Mouse (Mus musculus) lung, embryonic 15.5 days (tissue): Measurements from ENCODE around the gene Nek7. TPM values are rescaled to one million over a fixed set of nuclear protein-coding genes. Genes with fewer than 3 reads are reported as not detected.
A peak's percentile ranks its signal among the peaks of the same experiment; 100 is the strongest.

ENCODE experiments used
- ATAC-seq: fragments of 200-750 bp; cut with Nextera tagmentation; 2 replicates; pipeline ENCODE4 v1.8.0; 2017; ENCODE audit warnings: moderate number of reproducible peaks, borderline replicate concordance; ENCODE audit not compliant: low FRiP score, low TSS enrichment; ENCODE audit errors: extremely low read depth
- H3K27ac ChIP-seq: fragments of 300-500 bp; sonication (generic); 2 replicates; pipeline ENCODE4 v1.5.1; 2015; ENCODE audit warnings: moderate library complexity, mild to moderate bottlenecking, inconsistent platforms
- H3K27me3 ChIP-seq: fragments of 300-500 bp; sonication (generic); 2 replicates; pipeline ENCODE4 v1.6.1; 2015; ENCODE audit warnings: inconsistent platforms
- H3K36me3 ChIP-seq: fragments of 300-500 bp; sonication (generic); 2 replicates; pipeline ENCODE4 v1.6.1; 2015; ENCODE audit warnings: inconsistent platforms
- H3K4me1 ChIP-seq: fragments of 300-500 bp; sonication (generic); 2 replicates; pipeline ENCODE4 v1.6.1; 2015; ENCODE audit warnings: inconsistent platforms
- H3K4me2 ChIP-seq: fragments of 300-500 bp; sonication (generic); 2 replicates; pipeline ENCODE4 v1.6.1; 2015; ENCODE audit warnings: inconsistent platforms, mild to moderate bottlenecking, moderate library complexity
- H3K4me3 ChIP-seq: fragments of 300-500 bp; sonication (generic); 2 replicates; pipeline ENCODE4 v1.5.1; 2015; ENCODE audit warnings: mild to moderate bottlenecking, inconsistent platforms
- H3K9ac ChIP-seq: fragments of 300-500 bp; sonication (generic); 2 replicates; pipeline ENCODE4 v1.6.1; 2015; ENCODE audit warnings: inconsistent platforms
- H3K9me3 ChIP-seq: fragments of 300-500 bp; sonication (generic); 2 replicates; pipeline ENCODE4 v1.6.1; 2016; ENCODE audit warnings: inconsistent platforms
- WGBS: fragments of 180-500 bp; shearing (Covaris S2); methylation state at CpG from one replicate; pipeline ENCODE4 v1.1.7; 2015; 5-methylcytosine and 5-hydroxymethylcytosine counted together
- polyA plus RNA-seq: library from polyadenylated mRNA; unstranded; fragments of >200 nt; fragmentation: Nextera tagmentation; extraction: Ambion mirVana; gene quantifications from 2 replicates; pipeline ENCODE4 v1.2.1, GENCODE M21; 2015

Nek7 gene
- polyA plus RNA-seq, 1 experiment from 2014 or later: 33.7 TPM

DNA sequence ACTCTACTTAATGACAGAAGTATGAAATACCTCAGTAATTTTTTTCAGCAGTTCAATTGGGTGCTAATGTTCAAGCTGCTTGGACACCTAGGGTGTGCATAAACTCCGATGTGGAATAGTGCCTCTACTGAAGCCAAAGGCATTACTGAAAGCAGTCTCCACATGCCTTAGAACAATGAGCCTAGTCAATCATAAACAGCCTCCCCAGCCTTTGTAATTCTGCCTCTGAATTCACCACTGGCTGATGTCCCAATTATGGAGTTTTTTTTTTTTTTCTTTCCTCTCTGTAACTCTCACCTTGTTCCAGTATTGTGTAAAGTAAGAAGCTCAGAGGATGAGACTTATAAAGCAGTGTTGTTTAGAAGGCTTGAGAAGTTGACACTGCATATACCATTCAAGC is 3.9 kb upstream of the Nek7 start:
- no peak overlapping the region for H3K9ac ChIP-seq
- no peaks in the 10 kb centered on the region for H3K36me3 ChIP-seq
- no peak overlapping the region for H3K4me3 ChIP-seq
- no peaks in the 10 kb centered on the region for H3K27me3 ChIP-seq
- no peak for ATAC-seq
- H3K9me3 ChIP-seq: no peaks in the 10 kb centered on the region
- 70% methylated on average over 1 of the region's 1 CpGs for WGBS
- H3K27ac ChIP-seq: no peak overlapping the region
- 0 out of 2 replicates have a peak, but pooled peaks cover 4% of the 10 kb centered on the region for H3K4me1 ChIP-seq
- H3K4me2 ChIP-seq: no peak overlapping the region

DNA sequence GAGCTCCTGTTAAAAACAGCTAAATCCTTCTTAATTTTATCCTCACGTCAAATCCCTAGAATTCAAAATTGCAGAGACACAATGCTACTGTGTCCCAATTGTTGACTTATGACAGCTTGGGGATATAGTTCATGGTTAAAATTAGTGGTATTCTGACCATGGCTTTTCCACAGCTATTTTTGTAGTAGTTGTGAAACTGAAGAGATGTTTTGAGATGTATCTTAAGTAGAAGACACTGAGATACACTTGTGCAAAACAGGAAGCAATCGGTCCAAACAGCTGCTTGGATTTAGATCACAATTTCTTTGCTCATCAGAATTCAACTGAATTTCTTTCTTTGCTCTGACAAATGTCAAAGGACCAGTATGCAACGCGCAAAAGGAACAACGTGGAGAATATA is 2.9 kb upstream of the Nek7 start:
- H3K9me3 ChIP-seq: no peaks in the 10 kb centered on the region
- no peak for ATAC-seq
- H3K4me3 ChIP-seq: no peak overlapping the region
- H3K27ac ChIP-seq: no peak overlapping the region
- no peaks in the 10 kb centered on the region for H3K27me3 ChIP-seq
- H3K9ac ChIP-seq: no peak overlapping the region
- no peaks in the 10 kb centered on the region for H3K36me3 ChIP-seq
- H3K4me1 ChIP-seq: 0 out of 2 replicates have a peak, but pooled peaks cover 8% of the 10 kb centered on the region
- WGBS: 84% methylated on average over 5 of the region's 5 CpGs
- H3K4me2 ChIP-seq: no peak overlapping the region

DNA sequence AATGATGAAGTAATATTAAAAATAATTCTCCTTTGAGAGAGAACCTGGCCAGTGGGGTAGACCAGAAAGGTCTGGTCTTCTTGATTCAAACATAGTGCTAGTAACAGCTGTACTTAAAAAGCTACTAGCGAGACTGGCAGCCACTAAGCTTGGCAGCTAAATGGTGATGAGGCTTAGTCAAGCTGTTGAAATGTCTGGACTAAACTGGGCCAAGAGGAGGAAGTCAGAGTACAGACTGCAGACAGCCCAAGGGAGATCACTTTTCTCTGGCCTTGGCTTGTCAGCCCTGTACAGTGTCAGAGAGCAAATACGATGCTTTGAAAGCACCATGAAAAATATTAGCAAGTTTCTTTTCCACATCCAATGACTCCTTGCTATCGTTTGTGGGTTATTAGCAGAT is 2.5 kb upstream of the Nek7 start:
- H3K36me3 ChIP-seq: no peaks in the 10 kb centered on the region
- 0 out of 2 replicates have a peak, but pooled peaks cover 8% of the 10 kb centered on the region for H3K4me1 ChIP-seq
- H3K4me3 ChIP-seq: no peak overlapping the region
- 80% methylated on average over 3 of the region's 3 CpGs for WGBS
- no peaks in the 10 kb centered on the region for H3K9me3 ChIP-seq
- no peaks in the 10 kb centered on the region for H3K27me3 ChIP-seq
- no peak overlapping the region for H3K4me2 ChIP-seq
- ATAC-seq: no peak
- no peak overlapping the region for H3K9ac ChIP-seq
- H3K27ac ChIP-seq: no peak overlapping the region

DNA sequence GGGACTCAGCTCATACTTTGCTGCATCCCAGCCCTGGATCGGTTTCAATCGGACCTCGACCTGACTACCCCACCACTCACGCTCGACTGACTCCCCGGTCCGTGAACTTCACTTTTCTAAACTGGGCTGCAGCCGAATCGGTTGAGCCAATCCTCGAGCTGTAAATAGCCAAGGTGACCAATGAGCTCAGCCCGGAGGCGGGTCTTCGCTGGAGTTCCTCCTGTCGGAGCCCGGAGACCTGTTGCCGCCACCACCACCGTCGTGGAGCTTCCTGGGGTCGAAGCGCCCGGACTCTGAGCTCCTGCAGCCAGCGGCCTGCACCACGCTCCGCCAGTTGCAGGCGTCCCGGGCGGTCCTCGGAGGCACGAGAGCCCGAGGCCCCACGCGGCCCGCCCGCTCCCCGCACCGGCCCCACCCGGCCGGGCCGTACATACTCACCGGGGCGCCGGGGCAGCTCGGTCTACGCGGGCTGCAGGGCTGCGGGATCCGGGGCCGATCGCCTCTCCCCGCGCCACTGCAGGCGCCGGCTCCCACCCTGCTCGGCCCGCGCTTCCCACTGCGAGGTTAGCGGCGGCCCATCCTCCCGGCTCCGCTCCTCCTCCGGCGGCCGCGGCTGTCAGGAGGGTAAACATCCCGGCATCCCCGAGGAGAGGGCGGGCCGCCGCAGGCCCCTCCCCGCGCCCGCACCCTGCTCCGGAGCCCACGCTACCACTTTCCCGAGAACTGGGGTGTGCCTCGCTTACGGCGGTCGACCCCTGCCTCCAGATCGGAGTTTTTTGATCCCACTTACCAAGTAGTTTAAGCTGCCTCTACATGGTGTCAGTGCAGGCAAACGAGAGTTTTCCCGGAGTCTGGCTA is 598 bp downstream of the Nek7 start:
- Histone ChIP-seq H3K9ac (peak overlapping the region; percentile 79), H3K27ac (peak overlapping the region; percentile 98), H3K4me1 (0 out of 2 replicates have a peak, but pooled peaks cover 8% of the 10 kb centered on the region), H3K27me3 (no peaks in the 10 kb centered on the region), H3K36me3 (no peaks in the 10 kb centered on the region), H3K9me3 (no peaks in the 10 kb centered on the region), H3K4me3 (peak overlapping the region; percentile 87), H3K4me2 (peak overlapping the region; percentile 68)
- ATAC-seq: peak; percentile 95
- WGBS: under 1% methylated on average over 83 of the region's 83 CpGs

DNA sequence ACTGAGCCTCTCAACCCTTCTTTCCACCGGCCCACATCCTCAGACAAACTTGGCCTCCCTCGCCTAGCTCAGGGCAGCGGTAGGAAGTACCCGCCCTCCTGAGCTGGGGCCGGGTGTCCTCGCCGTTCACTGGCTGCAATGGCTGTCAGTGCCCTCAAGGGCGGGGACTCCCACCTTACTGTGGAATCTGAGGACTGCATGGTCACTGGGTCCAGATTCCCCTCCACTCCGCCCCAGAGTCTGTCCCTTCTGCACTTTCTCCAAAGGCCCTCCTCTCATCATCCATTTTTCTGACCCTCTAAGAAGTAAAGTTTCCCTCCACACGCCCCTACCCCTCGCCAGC is 2.0 kb downstream of the Nek7 start:
- Histone ChIP-seq H3K9ac (peak overlapping the region; percentile 13), H3K27me3 (no peaks in the 10 kb centered on the region), H3K36me3 (no peaks in the 10 kb centered on the region), H3K4me2 (peak overlapping the region; percentile 68), H3K4me3 (peak overlapping the region; percentile 87), H3K9me3 (no peaks in the 10 kb centered on the region), H3K4me1 (0 out of 2 replicates have a peak, but pooled peaks cover 8% of the 10 kb centered on the region), H3K27ac (peak overlapping the region; percentile 98)
- 0% methylated on average over 11 of the region's 11 CpGs for WGBS
- ATAC-seq: peak; percentile 89

DNA sequence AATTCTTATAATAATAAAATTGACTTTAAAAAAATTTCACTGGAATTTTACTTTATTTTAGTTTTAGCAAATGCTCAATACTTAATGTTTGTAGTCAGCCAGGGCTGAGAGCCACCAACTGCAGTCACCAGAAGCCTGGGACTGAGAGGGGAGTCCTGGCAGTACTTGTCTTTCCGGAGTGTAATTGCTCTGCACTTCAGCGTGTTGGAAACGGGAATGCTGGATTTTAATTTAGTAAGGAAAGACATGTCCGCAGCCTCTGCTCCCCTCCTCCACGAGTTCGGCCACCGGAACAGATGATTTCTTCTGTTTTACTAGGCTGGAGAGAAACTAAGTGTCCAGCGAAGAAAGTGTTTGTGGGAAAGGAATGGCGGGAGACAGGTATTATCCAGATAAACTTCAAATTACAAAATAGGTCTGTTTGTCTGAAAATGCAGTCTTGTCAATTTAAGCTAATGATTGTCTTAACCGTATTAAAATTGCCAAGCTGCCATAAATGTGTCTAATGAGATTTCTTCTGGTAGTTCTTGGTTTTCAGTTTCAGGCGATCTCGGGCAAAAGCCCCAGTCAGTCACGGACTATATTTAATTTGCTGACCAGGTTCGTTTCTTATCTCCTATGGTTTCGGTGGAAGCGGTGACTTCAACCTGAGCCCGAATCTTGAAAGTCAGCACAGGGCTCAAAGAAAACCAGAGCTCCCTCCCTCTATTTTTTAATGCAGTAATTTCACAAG is 2.5 kb downstream of the Nek7 start:
- Histone ChIP-seq H3K27me3 (no peaks in the 10 kb centered on the region), H3K27ac (peak overlapping the region; percentile 98), H3K4me1 (0 out of 2 replicates have a peak, but pooled peaks cover 8% of the 10 kb centered on the region), H3K4me3 (peak overlapping the region; percentile 87), H3K9ac (peak overlapping the region; percentile 13), H3K36me3 (no peaks in the 10 kb centered on the region), H3K9me3 (no peaks in the 10 kb centered on the region), H3K4me2 (peak overlapping the region; percentile 68)
- WGBS: 10% methylated on average over 17 of the region's 17 CpGs
- ATAC-seq: no peak

DNA sequence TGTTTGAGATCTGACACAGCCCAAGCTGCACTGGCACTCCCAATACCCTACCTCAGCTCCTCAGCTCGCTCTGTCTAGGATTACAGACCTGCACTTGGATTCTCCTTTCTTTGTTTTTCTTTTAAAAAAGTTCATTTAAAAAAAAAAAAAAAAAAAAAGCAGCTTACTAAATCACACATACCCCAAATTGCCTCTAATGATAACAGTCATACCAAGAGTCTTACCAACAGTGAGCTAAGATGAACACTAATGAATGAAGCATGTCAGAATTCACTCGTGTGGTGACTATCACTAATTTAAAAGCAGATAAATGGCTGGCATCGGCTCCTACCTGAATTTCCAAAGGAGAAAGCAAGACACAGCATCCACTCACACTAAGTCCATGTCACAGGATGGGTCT is 4.6 kb downstream of the Nek7 start:
- H3K36me3 ChIP-seq: no peaks in the 10 kb centered on the region
- H3K4me1 ChIP-seq: 0 out of 2 replicates have a peak, but pooled peaks cover 6% of the 10 kb centered on the region
- 75% methylated on average over 3 of the region's 3 CpGs for WGBS
- no peak overlapping the region for H3K9ac ChIP-seq
- no peak overlapping the region for H3K27ac ChIP-seq
- no peak for ATAC-seq
- no peak overlapping the region for H3K4me3 ChIP-seq
- no peaks in the 10 kb centered on the region for H3K9me3 ChIP-seq
- H3K27me3 ChIP-seq: no peaks in the 10 kb centered on the region
- H3K4me2 ChIP-seq: no peak overlapping the region

DNA sequence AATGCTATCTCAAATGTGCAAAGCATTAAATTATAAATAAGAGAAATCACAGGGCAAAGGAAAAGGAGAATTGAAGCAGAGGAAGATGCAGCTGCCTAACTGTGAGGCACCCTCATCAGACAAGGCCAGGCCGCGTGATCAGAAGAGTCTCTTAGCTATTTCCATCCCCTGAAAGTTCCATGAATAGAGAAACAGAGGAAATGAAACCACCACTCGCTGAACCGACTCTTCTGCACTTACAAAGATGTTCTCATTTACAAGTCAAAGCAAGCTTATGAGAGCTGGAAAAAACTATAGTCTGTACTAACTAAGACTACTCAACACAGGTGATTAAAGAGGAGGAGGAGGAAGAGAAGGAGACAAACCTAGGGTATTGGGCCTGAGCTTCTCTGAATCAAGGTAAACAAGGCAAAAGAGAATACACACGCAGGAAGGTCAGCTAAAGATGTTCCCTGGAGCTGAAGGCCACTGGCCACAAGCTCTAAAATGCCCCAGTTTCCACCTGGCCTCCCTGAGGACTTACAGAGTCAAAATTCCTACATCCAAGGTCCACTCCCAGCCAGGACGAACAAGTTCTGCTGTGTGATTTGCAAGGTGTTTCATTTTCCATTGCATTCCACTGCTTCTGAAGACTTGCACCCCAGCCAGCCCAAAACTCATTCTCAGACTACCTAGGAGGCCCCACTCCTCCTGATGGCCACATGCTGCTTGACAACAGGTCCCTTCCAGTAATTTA is 5.2 kb downstream of the Nek7 start:
- H3K4me2 ChIP-seq: no peak overlapping the region
- 75% methylated on average over 6 of the region's 6 CpGs for WGBS
- no peak overlapping the region for H3K9ac ChIP-seq
- no peaks in the 10 kb centered on the region for H3K9me3 ChIP-seq
- ATAC-seq: no peak
- no peak overlapping the region for H3K27ac ChIP-seq
- 0 out of 2 replicates have a peak, but pooled peaks cover 4% of the 10 kb centered on the region for H3K4me1 ChIP-seq
- no peaks in the 10 kb centered on the region for H3K36me3 ChIP-seq
- no peaks in the 10 kb centered on the region for H3K27me3 ChIP-seq
- H3K4me3 ChIP-seq: no peak overlapping the region

DNA sequence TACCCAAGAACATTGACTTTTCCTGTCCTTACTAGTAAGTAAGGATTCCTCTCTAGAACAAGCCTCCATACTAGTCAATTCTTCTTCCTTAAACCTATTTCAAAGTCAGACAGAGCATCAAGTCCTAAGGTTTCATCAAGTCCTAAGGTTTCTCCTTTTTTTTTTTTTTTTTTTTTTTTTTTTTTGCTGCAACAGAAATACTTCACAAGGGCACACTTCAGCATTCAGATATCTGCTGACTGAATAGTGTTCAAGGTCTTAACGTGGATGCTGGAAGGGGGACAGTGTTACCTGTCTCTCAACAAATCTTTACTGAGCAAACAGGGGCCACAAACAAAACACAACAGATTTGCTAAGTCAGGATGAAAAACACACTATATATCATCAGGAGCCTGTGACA is 7.8 kb downstream of the Nek7 start:
- no peak overlapping the region for H3K27ac ChIP-seq
- H3K27me3 ChIP-seq: no peaks in the 10 kb centered on the region
- WGBS: 69% methylated on average over 1 of the region's 1 CpGs
- H3K4me3 ChIP-seq: no peak overlapping the region
- H3K4me2 ChIP-seq: no peak overlapping the region
- H3K4me1 ChIP-seq: 0 out of 2 replicates have a peak, but pooled peaks cover 8% of the 10 kb centered on the region
- H3K36me3 ChIP-seq: no peaks in the 10 kb centered on the region
- ATAC-seq: no peak
- no peaks in the 10 kb centered on the region for H3K9me3 ChIP-seq
- H3K9ac ChIP-seq: no peak overlapping the region

DNA sequence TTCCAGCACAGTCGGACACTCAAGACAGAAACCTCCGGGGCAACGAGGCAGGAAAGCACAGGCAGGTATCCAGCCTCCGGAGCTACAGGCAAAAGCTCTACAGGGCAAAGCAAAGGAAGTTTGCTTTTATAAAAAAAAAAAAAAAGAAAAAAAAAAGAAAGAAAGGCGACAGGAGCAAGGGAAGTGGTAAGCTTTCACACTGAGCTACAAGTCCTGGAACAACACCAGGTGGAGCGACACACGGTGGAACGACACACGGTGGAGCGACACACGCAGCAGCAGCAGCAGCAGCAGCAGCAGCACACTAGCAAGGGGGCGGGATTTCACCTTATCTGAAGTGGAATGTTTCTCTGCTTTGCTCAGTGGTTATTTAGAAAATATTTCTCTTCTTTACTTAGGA is 10.8 kb downstream of the Nek7 start:
- H3K4me1 ChIP-seq: 0 out of 2 replicates have a peak, but pooled peaks cover 8% of the 10 kb centered on the region
- peak; percentile 39; the same call in 1 of the 2 replicates for ATAC-seq
- H3K9me3 ChIP-seq: no peaks in the 10 kb centered on the region
- no peak overlapping the region for H3K4me3 ChIP-seq
- no peak overlapping the region for H3K9ac ChIP-seq
- H3K27me3 ChIP-seq: no peaks in the 10 kb centered on the region
- peak overlapping the region; percentile 29; the same call in 1 of the 2 replicates for H3K4me2 ChIP-seq
- no peak overlapping the region for H3K27ac ChIP-seq
- H3K36me3 ChIP-seq: no peaks in the 10 kb centered on the region
- WGBS: 64% methylated on average over 12 of the region's 12 CpGs

DNA sequence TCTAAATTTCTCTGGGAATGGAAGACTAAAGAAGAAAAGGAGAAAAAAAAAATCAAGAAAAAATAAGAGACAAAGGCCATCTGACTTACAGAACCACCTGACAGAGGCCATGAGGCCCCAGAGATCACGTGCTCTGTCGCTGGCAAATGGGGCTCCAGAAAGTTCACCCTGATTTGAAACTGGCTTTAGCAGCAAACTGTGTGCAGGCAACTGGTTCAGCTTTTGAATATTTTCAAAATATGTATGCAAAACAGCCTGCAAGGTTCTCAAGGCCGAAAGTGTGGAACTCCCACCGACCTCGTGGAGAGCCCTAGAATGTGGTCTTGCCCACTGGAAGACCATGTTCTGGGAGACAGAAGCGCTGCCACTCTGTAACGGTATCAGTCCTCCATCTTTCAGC is 11.6 kb downstream of the Nek7 start:
- no peaks in the 10 kb centered on the region for H3K27me3 ChIP-seq
- no peak for ATAC-seq
- H3K4me3 ChIP-seq: no peak overlapping the region
- H3K9ac ChIP-seq: no peak overlapping the region
- H3K9me3 ChIP-seq: no peaks in the 10 kb centered on the region
- H3K4me2 ChIP-seq: no peak overlapping the region
- WGBS: 88% methylated on average over 7 of the region's 7 CpGs
- H3K36me3 ChIP-seq: no peaks in the 10 kb centered on the region
- no peak overlapping the region for H3K27ac ChIP-seq
- 0 out of 2 replicates have a peak, but pooled peaks cover 8% of the 10 kb centered on the region for H3K4me1 ChIP-seq
